Mouse (Mus musculus): ENCODE data around the gene Vav3.

GRCm38 (mm10) chr3:109651479-109651878 lies 311.0 kb downstream of the Vav3 start:
- TF ChIP-seq CEBPB (IDR thresholded peaks at IDR 0.05; ENCODE audit: low read depth) (no peak), USF1 (IDR thresholded peaks at IDR 0.05; ENCODE audit: low read depth) (no peak)

Measured in C2C12 (cell line).